Mouse (Mus musculus) erythroblast, embryonic 14.5 days (primary cell): ENCODE data around the gene Foxn3.

ENCODE experiments used
- GATA1 ChIP-seq: IDR thresholded peaks from 2 replicates; pipeline ENCODE4 v1.6.1; 2012; ENCODE audit warnings: low read length, inconsistent platforms, mixed read lengths
- TAL1 ChIP-seq: IDR thresholded peaks from 3 replicates; pipeline ENCODE4 v1.6.1; 2012; ENCODE audit warnings: low read length, inconsistent platforms, mixed read lengths

- TF ChIP-seq GATA1 (no peak), TAL1 (no peak)
These were observed 137.0 kb downstream of the Foxn3 start for GRCm38 (mm10) chr12:99426207-99426916.
